Mouse (Mus musculus) forebrain, embryonic 14.5 days (tissue): ENCODE measurements around the gene Plekhm1. TPM values are rescaled to one million over a fixed set of nuclear protein-coding genes. Genes with fewer than 3 reads are reported as not detected.

ENCODE experiments used
- ATAC-seq: fragments of 200-750 bp; cut with Nextera tagmentation; 2 replicates; pipeline ENCODE4 v1.8.0; 2017; ENCODE audit warnings: mild to moderate bottlenecking, moderate library complexity
- DNase-seq: peaks from one replicate; pipeline ENCODE4 v3.0.0-alpha.2; 2015; ENCODE audit warnings: low spot score
- H3K27ac ChIP-seq: fragments of 300-500 bp; sonication (generic); 2 replicates; pipeline ENCODE4 v1.5.1; 2014; ENCODE audit warnings: low read depth, mild to moderate bottlenecking, control low read depth, low read length, moderate library complexity
- H3K27me3 ChIP-seq: fragments of 300-500 bp; sonication (generic); replicated peaks from 2 replicates; pipeline ENCODE4 v1.6.1; 2014; ENCODE audit warnings: low read length, control low read depth, mixed read lengths; ENCODE audit not compliant: control insufficient read depth, insufficient read depth
- H3K36me3 ChIP-seq: fragments of 300-500 bp; sonication (generic); 2 replicates; pipeline ENCODE4 v1.6.1; 2014; ENCODE audit warnings: low read length, control low read depth; ENCODE audit not compliant: control insufficient read depth, insufficient read depth
- H3K4me1 ChIP-seq: fragments of 300-500 bp; sonication (generic); 2 replicates; pipeline ENCODE4 v1.6.1; 2014; ENCODE audit warnings: antibody characterized with exemption, low read length, control low read depth; ENCODE audit not compliant: control insufficient read depth, insufficient read depth
- H3K4me2 ChIP-seq: fragments of 300-500 bp; sonication (generic); 2 replicates; pipeline ENCODE4 v1.6.1; 2014; ENCODE audit warnings: mild to moderate bottlenecking, control low read depth, low read length
- H3K4me3 ChIP-seq: fragments of 300-500 bp; sonication (generic); 2 replicates; pipeline ENCODE4 v1.5.1; 2014; ENCODE audit warnings: low read depth, low read length, control low read depth
- H3K9ac ChIP-seq: fragments of 300-500 bp; sonication (generic); 2 replicates; pipeline ENCODE4 v1.6.1; 2014; ENCODE audit warnings: mild to moderate bottlenecking, low read length, control low read depth, moderate library complexity
- H3K9me3 ChIP-seq: fragments of 300-500 bp; sonication (generic); replicated peaks from 2 replicates; pipeline ENCODE4 v1.6.1; 2016; ENCODE audit warnings: low read length, control low read depth, mixed read lengths; ENCODE audit not compliant: control insufficient read depth
- WGBS: fragments of 180-500 bp; shearing (Covaris S2); extraction: QIAGEN DNeasy Blood & Tissue Kit; methylation state at CpG from one replicate; pipeline ENCODE4 v1.1.7; 2014; 5-methylcytosine and 5-hydroxymethylcytosine counted together
- polyA plus RNA-seq: library from polyadenylated mRNA; unstranded; fragments of >200 nt; fragmentation: Nextera tagmentation; extraction: Ambion mirVana; gene quantifications from 2 replicates; pipeline ENCODE4 v1.2.1, GENCODE M21; 2014

The Plekhm1 gene
- polyA plus RNA-seq, 1 experiment from 2014 or later = 7.5 TPM

DNA sequence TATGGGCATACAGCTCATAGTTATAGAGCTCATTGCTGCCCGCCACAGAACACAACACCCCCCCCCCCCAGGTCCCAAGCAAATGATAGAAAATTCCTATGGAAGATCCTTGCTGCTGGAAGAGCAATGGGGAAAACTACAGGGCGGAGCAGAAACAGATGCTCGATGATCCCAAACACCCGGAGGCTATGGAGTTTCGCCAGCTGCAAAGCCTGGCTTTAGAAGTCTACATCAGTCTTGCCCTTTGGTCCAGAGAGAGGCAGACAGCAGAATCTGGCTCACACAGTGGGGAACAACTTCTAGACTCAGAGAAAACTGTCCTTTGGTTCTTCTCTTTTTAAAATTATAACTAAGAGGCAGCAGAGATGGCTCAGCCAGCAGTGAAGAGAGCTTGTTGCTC is 76.9 kb downstream of the Plekhm1 start:
- Histone ChIP-seq H3K36me3 (no peaks in the 10 kb centered on the region), H3K9ac (no peak overlapping the region), H3K9me3 (no peaks in the 10 kb centered on the region), H3K4me2 (no peak overlapping the region), H3K4me3 (no peak overlapping the region), H3K4me1 (no peaks in the 10 kb centered on the region), H3K27me3 (peaks cover 20% of the 10 kb centered on the region), H3K27ac (no peak overlapping the region)
- ATAC-seq (no peak), DNase-seq (no peak)
- WGBS = 87% methylated on average over 5 of the region's 5 CpGs

DNA sequence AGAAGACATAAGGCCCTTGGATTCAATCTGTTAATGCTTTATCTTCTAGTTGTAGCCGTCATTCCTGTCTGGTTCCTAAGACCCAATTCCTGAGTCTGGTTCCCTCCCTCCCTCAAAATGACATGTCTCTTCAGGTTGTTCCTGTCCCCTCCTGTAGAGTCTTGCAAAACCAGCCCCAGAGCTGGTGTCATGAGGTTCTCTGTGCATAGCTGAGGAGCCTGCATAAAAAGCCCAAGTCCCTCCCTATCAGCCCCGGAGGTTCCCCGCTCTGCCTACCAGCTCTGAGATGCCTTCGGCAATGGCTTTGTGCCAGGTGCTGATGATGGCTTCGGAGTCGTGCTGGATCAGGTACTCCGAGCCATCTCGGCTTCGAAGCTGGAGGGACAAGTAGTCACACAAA is 77.6 kb downstream of the Plekhm1 start:
- Histone ChIP-seq H3K4me3 (no peak overlapping the region), H3K9ac (no peak overlapping the region), H3K9me3 (no peaks in the 10 kb centered on the region), H3K36me3 (no peaks in the 10 kb centered on the region), H3K27me3 (peaks cover 20% of the 10 kb centered on the region), H3K4me2 (no peak overlapping the region), H3K4me1 (no peaks in the 10 kb centered on the region), H3K27ac (no peak overlapping the region)
- DNase-seq (no peak), ATAC-seq (no peak)
- WGBS = 76% methylated on average over 9 of the region's 9 CpGs

DNA sequence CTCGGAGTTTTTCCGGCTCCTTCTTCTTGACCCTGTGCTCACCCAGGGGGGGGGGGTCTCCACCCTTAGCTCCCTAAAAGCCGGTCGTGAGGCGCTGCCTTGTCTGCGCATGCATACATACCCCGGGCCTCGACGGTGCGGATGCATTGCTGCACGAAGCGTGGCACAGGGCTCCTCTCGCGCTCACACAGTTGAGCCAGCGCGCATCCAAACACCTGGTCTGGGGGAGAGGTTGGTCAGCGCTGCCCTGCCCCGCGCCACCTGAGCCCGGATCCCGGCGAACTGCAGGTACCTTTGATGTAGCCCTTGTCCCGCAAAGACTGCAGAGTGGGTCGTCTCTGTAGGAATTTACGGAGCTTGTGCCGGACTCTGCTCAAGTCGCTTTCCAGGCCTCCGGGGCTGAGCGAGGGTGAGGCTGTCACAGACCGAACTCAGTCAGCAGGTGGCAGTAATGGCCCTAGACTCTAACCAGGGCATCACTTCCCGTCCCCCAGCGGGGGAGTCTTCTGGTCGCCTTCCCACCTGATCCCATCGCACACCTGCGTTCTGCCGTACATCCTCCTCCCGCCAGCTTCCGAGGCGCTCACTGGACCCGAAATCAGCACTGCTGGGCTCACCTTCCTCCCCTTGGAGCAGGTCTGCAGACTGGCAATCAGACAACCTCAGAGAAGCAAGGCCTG is 78.6 kb downstream of the Plekhm1 start:
- DNase-seq (peak; percentile 46), ATAC-seq (no peak)
- Histone ChIP-seq H3K36me3 (no peaks in the 10 kb centered on the region), H3K4me1 (no peaks in the 10 kb centered on the region), H3K9ac (no peak overlapping the region), H3K27ac (no peak overlapping the region), H3K4me2 (peak overlapping the region; percentile 51), H3K27me3 (peaks cover 20% of the 10 kb centered on the region), H3K4me3 (peak overlapping the region; percentile 24), H3K9me3 (no peaks in the 10 kb centered on the region)
- WGBS = 10% methylated on average over 40 of the region's 40 CpGs

DNA sequence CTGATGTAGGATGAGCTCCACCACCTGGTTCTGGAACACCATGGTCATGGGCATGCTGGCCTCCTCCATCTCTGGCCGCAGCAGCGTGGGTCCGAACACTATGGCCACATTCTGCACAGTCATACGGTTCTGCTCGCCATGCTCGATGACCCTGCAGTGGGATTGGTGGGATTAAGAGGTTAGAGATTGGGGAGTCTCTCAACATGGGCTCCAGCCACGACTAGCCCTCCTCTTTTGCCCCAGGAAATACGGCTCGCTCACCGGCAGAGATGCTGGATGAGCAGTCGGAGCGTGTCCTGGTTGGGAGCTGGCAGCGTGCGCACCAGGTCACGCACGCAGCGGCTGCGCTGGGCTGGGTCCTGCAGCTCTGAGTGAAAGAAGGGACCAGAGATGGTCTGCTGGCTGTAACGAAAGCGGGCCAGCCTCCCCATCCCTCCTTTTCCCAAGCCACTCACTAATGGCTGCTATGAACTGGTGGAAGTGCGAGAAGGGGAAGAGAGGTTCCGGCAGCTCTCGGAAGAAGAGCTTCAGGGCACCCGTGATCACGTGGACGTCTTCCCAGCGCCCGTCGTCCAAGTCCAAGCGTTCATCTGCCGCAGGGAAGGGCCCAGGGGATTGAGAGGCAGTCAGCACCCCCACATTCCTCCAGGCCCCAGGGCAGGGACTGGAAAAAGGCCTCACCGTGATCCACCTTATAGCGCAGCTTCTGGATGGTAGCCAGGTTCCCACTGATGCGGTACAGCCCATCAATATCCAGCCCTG is 79.4 kb downstream of the Plekhm1 start:
- 29% methylated on average over 34 of the region's 34 CpGs for WGBS
- H3K4me2 ChIP-seq = peak overlapping the region; percentile 51
- DNase-seq = peak; percentile 23
- no peaks in the 10 kb centered on the region for H3K9me3 ChIP-seq
- H3K4me1 ChIP-seq = no peaks in the 10 kb centered on the region
- peaks cover 20% of the 10 kb centered on the region for H3K27me3 ChIP-seq
- peak overlapping the region; percentile 24 for H3K4me3 ChIP-seq
- ATAC-seq = peak; percentile 45
- H3K27ac ChIP-seq = no peak overlapping the region
- no peaks in the 10 kb centered on the region for H3K36me3 ChIP-seq
- peak overlapping the region; percentile 29; the same call in 1 of the 2 replicates for H3K9ac ChIP-seq

DNA sequence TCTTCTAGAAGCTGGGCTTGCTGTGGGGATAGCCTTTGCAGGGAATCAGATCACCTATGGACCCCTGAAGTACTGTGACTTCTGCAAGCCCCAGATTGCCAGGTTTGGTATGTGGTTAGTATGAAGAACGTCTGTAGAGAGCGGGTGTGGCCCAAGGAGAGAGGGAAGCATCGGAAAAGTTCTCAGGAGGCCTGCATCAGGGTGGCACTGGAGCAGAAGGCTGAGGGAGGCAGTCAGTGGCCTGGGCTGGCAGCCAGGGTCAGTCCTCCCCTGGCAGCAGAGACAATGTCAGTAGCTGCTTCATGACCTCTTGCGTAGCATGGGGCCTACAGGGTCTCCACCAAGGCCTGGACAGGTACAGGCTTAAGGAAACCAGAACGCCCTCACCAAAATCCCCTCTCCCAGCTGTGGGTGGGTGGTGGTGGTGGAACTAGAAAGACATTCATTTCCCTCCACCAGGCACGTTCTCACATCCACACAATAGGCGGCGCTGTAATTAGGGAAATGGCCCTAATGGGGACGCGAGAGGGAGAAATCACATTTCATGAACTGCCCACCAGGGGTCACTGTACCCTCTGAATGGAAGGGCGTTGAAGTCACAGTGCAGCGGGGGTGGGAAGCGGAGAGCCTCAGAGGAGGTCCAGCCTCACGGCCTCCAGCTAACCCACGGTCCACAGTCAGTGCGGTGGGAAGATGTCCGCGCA is 80.1 kb downstream of the Plekhm1 start:
- WGBS = 28% methylated on average over 18 of the region's 18 CpGs
- Histone ChIP-seq H3K4me3 (peak overlapping the region; percentile 24), H3K4me2 (peak overlapping the region; percentile 51), H3K27ac (no peak overlapping the region), H3K9me3 (no peaks in the 10 kb centered on the region), H3K9ac (no peak overlapping the region), H3K36me3 (no peaks in the 10 kb centered on the region), H3K4me1 (no peaks in the 10 kb centered on the region), H3K27me3 (peaks cover 20% of the 10 kb centered on the region)
- ATAC-seq = peak; percentile 62
- peak; percentile 91 for DNase-seq

DNA sequence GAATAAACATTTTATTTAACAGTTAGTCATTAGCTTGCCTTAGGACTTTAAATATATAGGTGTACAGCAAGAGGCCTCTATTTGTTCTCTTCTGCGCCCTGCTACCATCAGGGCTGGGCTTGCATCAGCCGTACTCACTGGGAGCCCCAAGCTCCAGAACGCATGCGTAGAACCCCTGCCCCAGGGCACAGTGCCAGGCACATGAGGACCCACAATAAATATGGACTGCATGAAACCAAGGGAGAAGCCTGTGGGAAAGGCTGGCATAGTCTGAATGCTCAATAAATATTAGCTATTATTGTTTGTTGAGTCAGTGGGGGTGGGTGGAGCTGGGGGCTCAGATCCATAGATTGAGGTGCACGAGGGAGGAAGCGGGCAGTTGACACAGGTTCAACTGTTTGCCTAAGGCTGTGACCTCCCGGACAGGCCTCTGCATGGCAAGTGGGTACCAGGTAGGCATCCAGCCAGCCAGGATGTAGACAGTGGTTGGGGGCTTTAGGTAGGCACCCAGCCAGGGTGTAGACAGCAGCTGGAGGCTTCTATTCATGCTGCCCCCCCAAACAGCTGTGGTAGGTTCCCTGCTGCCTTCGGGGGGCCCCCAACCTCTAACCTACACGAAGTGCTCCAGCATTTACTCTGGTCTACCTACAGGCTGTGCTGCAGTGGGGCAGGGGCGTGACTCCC is 80.8 kb downstream of the Plekhm1 start:
- no peaks in the 10 kb centered on the region for H3K36me3 ChIP-seq
- no peak for DNase-seq
- no peak overlapping the region for H3K27ac ChIP-seq
- H3K27me3 ChIP-seq = peaks cover 20% of the 10 kb centered on the region
- H3K4me3 ChIP-seq = no peak overlapping the region
- H3K4me2 ChIP-seq = no peak overlapping the region
- WGBS = 91% methylated on average over 10 of the region's 10 CpGs
- H3K4me1 ChIP-seq = no peaks in the 10 kb centered on the region
- no peak overlapping the region for H3K9ac ChIP-seq
- H3K9me3 ChIP-seq = no peaks in the 10 kb centered on the region
- ATAC-seq = no peak

DNA sequence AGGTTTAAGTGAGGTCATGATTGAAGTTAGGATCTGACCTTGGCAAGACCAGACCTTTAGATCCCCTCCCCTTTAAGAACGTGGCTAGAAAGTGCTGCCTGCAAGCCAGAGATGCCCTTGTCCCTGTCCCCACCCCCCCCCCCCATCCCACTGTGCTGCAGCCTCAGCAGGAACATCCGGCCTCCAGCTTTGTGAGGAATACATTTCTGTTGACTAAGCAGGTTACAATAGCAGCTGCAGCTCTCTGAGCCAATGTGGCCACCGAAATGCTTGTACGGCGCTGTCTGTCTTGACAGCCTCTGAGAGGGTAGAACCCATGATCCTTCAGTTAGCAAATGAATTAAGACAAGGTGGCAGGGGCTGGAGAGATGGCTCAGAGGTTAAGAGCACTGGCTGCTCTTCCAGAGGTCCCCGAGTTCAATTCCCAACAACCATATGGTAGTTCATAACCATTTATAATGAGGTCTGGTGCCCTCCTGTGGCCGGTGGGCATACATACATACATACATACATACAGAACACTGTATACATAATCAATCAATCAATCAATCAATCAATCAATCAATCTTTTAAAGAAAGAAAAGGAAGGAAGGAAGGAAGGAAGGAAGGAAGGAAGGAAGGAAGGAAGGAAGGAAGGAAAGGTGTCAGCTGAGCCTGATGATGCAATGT is 81.7 kb downstream of the Plekhm1 start:
- H3K9ac ChIP-seq = no peak overlapping the region
- no peak overlapping the region for H3K4me2 ChIP-seq
- no peaks in the 10 kb centered on the region for H3K4me1 ChIP-seq
- DNase-seq = no peak
- WGBS = 77% methylated on average over 7 of the region's 7 CpGs
- no peak overlapping the region for H3K4me3 ChIP-seq
- no peaks in the 10 kb centered on the region for H3K9me3 ChIP-seq
- H3K27ac ChIP-seq = no peak overlapping the region
- H3K36me3 ChIP-seq = no peaks in the 10 kb centered on the region
- peaks cover 20% of the 10 kb centered on the region for H3K27me3 ChIP-seq
- no peak for ATAC-seq

DNA sequence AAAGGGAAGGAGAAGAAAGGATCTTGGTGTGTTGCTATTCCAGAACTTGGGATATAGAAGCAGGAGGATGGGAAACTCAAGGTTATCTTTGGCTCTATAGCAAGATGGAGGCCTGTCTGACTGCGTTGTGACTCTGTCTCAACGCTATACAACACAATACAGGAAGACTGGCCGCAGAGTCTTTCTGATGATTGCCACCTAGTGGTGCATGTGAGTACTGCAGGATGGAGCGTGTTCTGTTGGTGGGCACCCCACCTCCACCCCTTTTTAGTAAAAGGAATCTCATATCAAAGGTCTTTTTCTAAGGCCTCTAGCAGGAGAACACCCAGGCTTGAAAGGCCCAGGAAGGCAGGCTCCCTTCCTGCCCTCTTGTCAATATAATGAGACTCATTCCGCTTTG is 85.5 kb downstream of the Plekhm1 start:
- ATAC-seq (0 out of 2 replicates have a peak, but pooled peaks have one; percentile 38), DNase-seq (peak; percentile 85)
- 9% methylated on average over 5 of the region's 5 CpGs for WGBS
- Histone ChIP-seq H3K4me3 (no peak overlapping the region), H3K9ac (no peak overlapping the region), H3K9me3 (no peaks in the 10 kb centered on the region), H3K27ac (peak overlapping the region; percentile 16; the same call in 1 of the 2 replicates), H3K27me3 (no peaks in the 10 kb centered on the region), H3K4me2 (no peak overlapping the region), H3K36me3 (no peaks in the 10 kb centered on the region), H3K4me1 (no peaks in the 10 kb centered on the region; the same call in 1 of the 2 replicates)
